Mouse (Mus musculus) ES-Bruce4 (cell line): ENCODE results near the gene Ddx55.

Experiments used
- CTCF ChIP-seq: IDR thresholded peaks from one replicate; pipeline ENCODE4 v1.8.1; 2011; ENCODE audit warnings: low read depth, low read length
- EP300 ChIP-seq: IDR thresholded peaks from 2 replicates; pipeline ENCODE4 v1.6.1; 2011; ENCODE audit warnings: low read depth, low read length; ENCODE audit not compliant: insufficient read depth
- POLR2A ChIP-seq: IDR thresholded peaks from one replicate; pipeline ENCODE4 v1.8.1; 2011; ENCODE audit warnings: low read length; ENCODE audit not compliant: insufficient read depth

- TF ChIP-seq POLR2A, result no peak
- TF ChIP-seq EP300, result no peak
- no peak for TF ChIP-seq CTCF
Measured at GRCm38 (mm10) chr5:124515789-124516188, 36.9 kb upstream of the Ddx55 start.
